Mouse (Mus musculus) brain, adult 2 months (tissue): ENCODE results near the gene Fthl17d.
A peak's percentile ranks its signal among the peaks of the same experiment; 100 is the strongest.
"Not testable (repeated sequence)": the region's sequence is repeated elsewhere in the genome, so short reads cannot be mapped to it uniquely, and the experiment has no call there.

Experiments
- DNase-seq: peaks from one replicate; pipeline ENCODE4 v3.0.0; 2011; ENCODE audit warnings: low read depth, low spot score

Fthl17d gene

GRCm38 (mm10) chrX:8986655-8987054, at the start of gene Fthl17d:
Gene Fthl17d, minus strand, starts transcription at chrX:8986755.
- DNase-seq = not testable (repeated sequence)

- DNase-seq = not testable (repeated sequence)
Observed at GRCm38 (mm10) chrX:9033193-9033592, 46.6 kb upstream of the Fthl17d start, which contains the start of gene Fthl17e. Gene Fthl17e, plus strand, starts transcription at chrX:9033493.

GRCm38 (mm10) chrX:9019481-9019880, 32.9 kb upstream of the Fthl17d start:
- DNase-seq = no peak

DNA sequence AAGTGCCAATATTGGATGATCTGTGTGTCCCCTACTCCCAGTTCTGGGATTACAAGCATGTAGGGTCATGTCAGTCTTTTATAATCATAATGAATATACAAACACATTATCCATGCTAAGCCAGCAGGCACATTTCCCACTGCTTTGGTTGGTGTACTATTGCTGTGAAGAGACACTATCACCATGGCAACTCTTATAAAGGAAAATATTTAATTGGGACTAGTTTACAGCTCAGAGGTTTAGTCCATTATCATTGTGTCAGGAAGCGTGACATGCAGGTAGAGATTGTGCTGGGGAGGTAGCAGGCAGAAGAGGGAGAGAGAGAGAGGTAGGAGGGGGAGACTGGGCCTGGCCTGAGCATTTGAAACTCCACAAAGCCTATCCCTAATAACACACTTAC, 29.5 kb upstream of the Fthl17d start:
- peak; percentile 4 for DNase-seq

DNA sequence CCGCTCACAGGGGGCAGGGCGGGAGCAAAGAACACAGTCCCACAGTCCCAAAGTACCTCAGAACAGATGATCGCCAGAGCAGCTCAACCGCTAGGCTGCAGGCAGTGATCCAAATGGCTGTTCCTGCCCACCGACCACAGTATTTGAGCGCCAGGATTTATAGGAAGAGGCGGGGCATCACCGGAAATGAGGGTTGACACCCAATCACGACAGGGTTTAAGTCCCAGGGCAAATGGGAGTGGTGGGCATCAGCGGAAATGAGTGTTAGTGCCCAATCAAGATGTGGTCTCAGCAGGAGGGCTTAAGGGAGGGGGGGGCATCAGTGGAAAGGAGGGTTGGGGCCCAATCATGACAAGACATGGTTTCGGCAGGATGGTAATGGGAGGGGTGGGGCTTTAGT, 10.1 kb downstream of the Fthl17d start, which contains the start of gene Fthl17c:
TSS of gene Fthl17c (minus strand) at position 101 of the 400 bp plus-strand sequence.
- DNase-seq = not testable (repeated sequence)

DNA sequence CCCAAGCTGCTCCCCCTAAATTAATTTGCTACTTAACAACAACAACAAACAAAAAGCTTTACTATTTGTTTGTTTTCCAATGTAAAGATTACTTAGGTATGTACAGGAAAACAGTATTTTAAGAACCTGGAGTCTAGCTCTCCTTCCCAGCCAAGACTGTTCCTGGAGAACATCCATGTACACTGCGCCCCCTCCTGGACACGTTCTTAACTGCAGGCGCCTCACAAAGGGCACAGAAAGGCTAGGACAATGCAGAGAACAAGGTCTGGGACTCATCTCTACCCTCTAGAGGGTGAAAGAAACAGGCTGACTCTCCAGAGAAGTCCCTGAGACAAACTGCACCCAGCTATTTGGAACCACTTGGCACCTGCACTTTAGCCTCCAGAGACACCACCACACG, 21.9 kb downstream of the Fthl17d start:
- DNase-seq = peak; percentile 4

- not testable (repeated sequence) for DNase-seq
Observed at GRCm38 (mm10) chrX:8962875-8963274, 23.7 kb downstream of the Fthl17d start, which contains the start of gene Fthl17b. Gene Fthl17b, minus strand, starts transcription at chrX:8962975.

DNA sequence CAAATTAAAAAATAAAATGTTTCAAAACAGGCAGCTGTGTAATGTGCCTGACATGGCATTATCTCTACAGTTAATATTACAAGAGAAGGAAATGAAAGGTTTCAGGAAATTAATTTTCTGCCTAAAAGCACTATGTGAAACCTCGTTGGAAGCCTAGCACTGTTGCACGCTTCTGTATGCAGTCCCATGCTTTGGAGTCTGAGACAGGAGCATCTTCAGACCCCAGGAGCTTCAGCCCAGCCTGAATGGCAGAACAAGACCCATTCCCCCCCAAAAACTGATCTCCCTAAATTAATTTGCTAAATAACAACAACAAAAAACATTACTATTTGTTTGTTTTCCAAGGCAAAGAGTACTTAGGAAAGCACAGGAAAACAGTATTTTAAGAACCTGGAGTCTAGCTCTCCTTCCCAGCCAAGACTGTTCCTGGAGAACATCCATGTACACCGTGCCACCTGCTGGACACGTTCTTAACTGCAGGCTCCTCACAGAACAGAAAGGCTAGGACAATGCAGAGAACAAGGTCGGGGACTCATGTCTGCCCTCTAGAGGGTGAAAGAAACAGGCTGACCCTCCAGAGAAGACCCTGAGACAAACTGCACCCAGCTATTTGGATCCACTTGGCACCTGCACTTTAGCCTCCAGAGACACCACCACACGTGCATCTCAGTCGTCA, 38.3 kb downstream of the Fthl17d start:
- peak; percentile 85 for DNase-seq

DNA sequence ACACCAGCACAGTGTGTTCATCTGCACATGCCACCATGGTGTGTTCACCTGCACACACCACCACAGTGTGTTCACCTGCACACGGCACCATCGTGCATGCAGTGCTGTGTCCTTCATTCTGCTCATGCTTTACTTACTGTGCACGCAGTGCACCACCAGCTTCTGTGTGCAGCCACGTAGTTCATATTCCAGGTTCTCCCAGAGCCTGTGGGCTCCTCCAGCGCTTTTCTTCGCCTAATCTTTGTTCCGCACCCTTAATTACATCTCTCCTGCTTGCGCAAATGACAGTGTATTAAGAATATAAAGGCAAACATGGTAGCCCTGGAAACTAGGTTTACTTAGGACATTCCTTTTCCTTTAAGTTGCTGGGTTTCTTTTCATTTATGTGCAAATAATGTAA, 42.5 kb downstream of the Fthl17d start:
- DNase-seq = no peak
